ENCODE assay signal across 20 mouse cellular contexts in the genomic region with DNA sequence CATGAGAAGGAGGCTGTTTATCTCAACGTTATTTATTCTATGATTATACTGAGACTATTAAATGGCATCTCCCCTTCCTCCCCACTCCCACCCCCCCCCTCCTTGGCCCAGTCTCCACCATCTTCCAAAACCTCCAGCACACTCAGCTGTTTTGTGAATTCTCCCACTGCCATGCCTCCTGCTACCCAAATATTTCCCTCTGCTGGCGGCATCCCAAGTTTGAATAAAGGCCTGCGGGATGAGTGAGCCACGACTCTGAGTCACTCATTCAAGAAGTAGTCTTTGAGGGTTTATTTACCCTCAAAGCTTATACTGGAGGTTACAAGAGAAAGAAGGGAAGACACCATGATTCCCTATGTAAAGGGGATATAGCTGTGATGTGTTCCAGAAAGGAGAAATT. TPM values are rescaled to one million over a fixed set of nuclear protein-coding genes. Genes with fewer than 3 reads are reported as not detected.
DNase-seq lines count a peak whose midpoint lies in the region; ATAC-seq lines count a peak whose summit lies in the region.
"Had no signal": no experiment of that assay in that cellular context is flagged by ENCODE, and none has a peak within 500 bp of the region (broad histone marks: within the 10 kb centered on the region; RNA-seq: fewer than 3 reads in every experiment).

No protein-coding gene starts in this region.

- no peak overlapping the region for H3K4me2 ChIP-seq in embryonic facial prominence, embryonic 14.5 days (ENCODE audit: low read depth, low read length)
- no peak overlapping the region for H3K4me2 ChIP-seq in liver, embryonic 12.5 days
- H3K4me2 ChIP-seq: embryonic facial prominence, embryonic 13.5 days; heart, embryonic 13.5 days; limb, embryonic 15.5 days; stomach, embryonic 15.5 days had no signal

- 0 out of 2 replicates have a peak, but pooled peaks have one; percentile 12 for ATAC-seq in embryonic facial prominence, embryonic 14.5 days (ENCODE audit: low read depth)
- ATAC-seq in liver, embryonic 12.5 days, result no peak
- ATAC-seq: intestine, embryonic 16.5 days; lung, postnatal 0 days had no signal

- DNase-seq in embryonic facial prominence, embryonic 14.5 days (ENCODE audit: low spot score), result peak; percentile 71
- no peak for DNase-seq in embryonic facial prominence, embryonic 10.5 days (ENCODE audit: low spot score)
- peak; percentile 52 for DNase-seq in left cerebral cortex, postnatal 4 days
- DNase-seq in left cerebral cortex, adult 8-10 months (ENCODE audit: low spot score in 2 of 2), result no peak
- peak; percentile 92 for DNase-seq in Muller cell, postnatal 12 days (ENCODE audit: inconsistent ontology term)
- DNase-seq in fibroblast of lung, adult 2 months (ENCODE audit: low read depth), result peak; percentile 57
- DNase-seq in heart, adult 9 months (ENCODE audit: low spot score in 2 of 2), result no peak
- DNase-seq: gastrocnemius, postnatal 25 days; thymus, postnatal 14 days had no signal

- peaks cover 6% of the 10 kb centered on the region; the same call in 1 of the 2 replicates for H3K4me1 ChIP-seq in embryonic facial prominence, embryonic 14.5 days (ENCODE audit: control insufficient read depth, insufficient read depth, low read length)
- H3K4me1 ChIP-seq in embryonic facial prominence, embryonic 10.5 days, result peaks cover 11% of the 10 kb centered on the region; the same call in 1 of the 2 replicates
- no peaks in the 10 kb centered on the region for H3K4me1 ChIP-seq in liver, embryonic 12.5 days
- H3K4me1 ChIP-seq: limb, embryonic 15.5 days; stomach, embryonic 15.5 days had no signal

- H3K27me3 ChIP-seq in embryonic facial prominence, embryonic 14.5 days (replicated peaks; ENCODE audit: control insufficient read depth, insufficient read depth, low read length), result no peaks in the 10 kb centered on the region
- H3K27me3 ChIP-seq in embryonic facial prominence, embryonic 10.5 days (replicated peaks; ENCODE audit: low read depth, poor library complexity, severe bottlenecking), result no peaks in the 10 kb centered on the region
- H3K27me3 ChIP-seq in liver, embryonic 12.5 days (replicated peaks), result no peaks in the 10 kb centered on the region
- H3K27me3 ChIP-seq: embryonic facial prominence, embryonic 13.5 days; heart, embryonic 13.5 days; limb, embryonic 15.5 days; stomach, embryonic 15.5 days had no signal

- intact Hi-C loops in left cerebral cortex, postnatal 4 days (cut with DNase I), result no loop called here

- 44% methylated on average over 4 of the region's 4 CpGs for WGBS in embryonic facial prominence, embryonic 14.5 days
- WGBS in embryonic facial prominence, embryonic 10.5 days, result 79% methylated on average over 4 of the region's 4 CpGs
- 70% methylated on average over 4 of the region's 4 CpGs for WGBS in liver, embryonic 12.5 days (ENCODE audit: insufficient replicate concordance)

- H3K9ac ChIP-seq in embryonic facial prominence, embryonic 14.5 days (ENCODE audit: low read depth, low read length), result no peak overlapping the region
- H3K9ac ChIP-seq in liver, embryonic 12.5 days, result no peak overlapping the region
- H3K9ac ChIP-seq: embryonic facial prominence, embryonic 13.5 days; heart, embryonic 13.5 days; limb, embryonic 15.5 days; stomach, embryonic 15.5 days had no signal

- no peaks in the 10 kb centered on the region for H3K36me3 ChIP-seq in embryonic facial prominence, embryonic 14.5 days (ENCODE audit: control insufficient read depth, insufficient read depth, low read length)
- H3K36me3 ChIP-seq in embryonic facial prominence, embryonic 10.5 days (replicated peaks), result no peaks in the 10 kb centered on the region
- no peaks in the 10 kb centered on the region for H3K36me3 ChIP-seq in liver, embryonic 12.5 days
- H3K36me3 ChIP-seq: embryonic facial prominence, embryonic 13.5 days; heart, embryonic 13.5 days; hindbrain, embryonic 10.5 days; limb, embryonic 15.5 days; stomach, embryonic 15.5 days had no signal

- H3K27ac ChIP-seq in embryonic facial prominence, embryonic 14.5 days (replicated peaks; ENCODE audit: low read depth, low read length), result no peak overlapping the region
- no peak overlapping the region for H3K27ac ChIP-seq in embryonic facial prominence, embryonic 10.5 days (replicated peaks)
- no peak overlapping the region for H3K27ac ChIP-seq in liver, embryonic 12.5 days
- H3K27ac ChIP-seq: embryonic facial prominence, embryonic 13.5 days; heart, embryonic 13.5 days; hindbrain, embryonic 10.5 days; kidney, postnatal 0 days; limb, embryonic 15.5 days; stomach, embryonic 15.5 days had no signal

- no peaks in the 10 kb centered on the region for H3K9me3 ChIP-seq in embryonic facial prominence, embryonic 14.5 days (ENCODE audit: control insufficient read depth, low read length)
- H3K9me3 ChIP-seq in embryonic facial prominence, embryonic 10.5 days, result no peaks in the 10 kb centered on the region
- 0 out of 2 replicates have a peak, but pooled peaks cover 5% of the 10 kb centered on the region for H3K9me3 ChIP-seq in liver, embryonic 12.5 days (replicated peaks)
- H3K9me3 ChIP-seq: embryonic facial prominence, embryonic 13.5 days; heart, embryonic 13.5 days; hindbrain, embryonic 10.5 days; limb, embryonic 15.5 days; stomach, embryonic 15.5 days had no signal

- no peak overlapping the region for H3K4me3 ChIP-seq in embryonic facial prominence, embryonic 14.5 days (ENCODE audit: low read depth, low read length)
- no peak overlapping the region for H3K4me3 ChIP-seq in embryonic facial prominence, embryonic 10.5 days
- H3K4me3 ChIP-seq in liver, embryonic 12.5 days, result no peak overlapping the region
- H3K4me3 ChIP-seq: embryonic facial prominence, embryonic 13.5 days; heart, embryonic 13.5 days; hindbrain, embryonic 10.5 days; limb, embryonic 15.5 days; myocyte; stomach, embryonic 15.5 days had no signal

RNA-seq across cellular contexts. Expression of a gene that starts 59.7 kb away (rescaled TPM):
- polyA plus RNA-seq in embryonic facial prominence, embryonic 14.5 days (2014; fragmentation: Nextera tagmentation; extraction: Ambion mirVana), result 24.3 and 24.4 TPM in 2 replicates
- polyA plus RNA-seq in embryonic facial prominence, embryonic 10.5 days (2016; fragmentation: Nextera tagmentation; extraction: Ambion mirVana), result 2.2 and 2.4 TPM in 2 replicates
- 100 to 1,000 TPM; 173 to 179 TPM for total RNA-seq in left cerebral cortex, postnatal 4 days (2021)
- total RNA-seq in left cerebral cortex, adult 8-10 months (2022), result 10 to 100 TPM; 81.0 to 97.1 (median 86.4) TPM
- 1.3 and 1.5 TPM in 2 replicates for polyA plus RNA-seq in liver, embryonic 12.5 days (2016; fragmentation: Nextera tagmentation; extraction: Ambion mirVana)
- total RNA-seq: megakaryocyte-erythroid progenitor cell, adult 5-6 weeks had no signal

Comparison
In these comparisons a context has a peak if more than half of its experiments do, and no peak if none do; other contexts are left out.
1. DNase-seq: peak in embryonic facial prominence, embryonic 14.5 days (single experiment), left cerebral cortex, postnatal 4 days (single experiment), Muller cell, postnatal 12 days (single experiment) and fibroblast of lung, adult 2 months (single experiment); none in embryonic facial prominence, embryonic 10.5 days (single experiment), left cerebral cortex, adult 8-10 months (0 of 2) and heart, adult 9 months (0 of 2).